Mouse (Mus musculus) liver, embryonic 11.5 days (tissue): Measurements from ENCODE around the gene Ccdc184. TPM values are rescaled to one million over a fixed set of nuclear protein-coding genes. Genes with fewer than 3 reads are reported as not detected.
A peak's percentile ranks its signal among the peaks of the same experiment; 100 is the strongest.

Experiments
- ATAC-seq: fragments of 200-750 bp; cut with Nextera tagmentation; replicated peaks from 2 replicates; pipeline ENCODE4 v1.8.0; 2017; ENCODE audit warnings: moderate number of reproducible peaks, mild to moderate bottlenecking, moderate TSS enrichment, moderate library complexity; ENCODE audit not compliant: low FRiP score
- DNase-seq: peaks from one replicate; pipeline ENCODE4 v3.0.0-alpha.2; 2017; ENCODE audit warnings: low spot score
- H3K27ac ChIP-seq: fragments of 300-500 bp; sonication (generic); 2 replicates; pipeline ENCODE4 v1.5.1; 2014; ENCODE audit warnings: mild to moderate bottlenecking, low read depth, low read length, control low read depth
- H3K27me3 ChIP-seq: fragments of 300-500 bp; sonication (generic); replicated peaks from 2 replicates; pipeline ENCODE4 v1.6.1; 2014; ENCODE audit warnings: low read length, mixed read lengths; ENCODE audit not compliant: control insufficient read depth, insufficient read depth
- H3K36me3 ChIP-seq: fragments of 300-500 bp; sonication (generic); 2 replicates; pipeline ENCODE4 v1.6.1; 2014; ENCODE audit warnings: mild to moderate bottlenecking, low read length, moderate library complexity, mixed read lengths; ENCODE audit not compliant: control insufficient read depth, insufficient read depth
- H3K4me1 ChIP-seq: fragments of 300-500 bp; sonication (generic); replicated peaks from 2 replicates; pipeline ENCODE4 v1.6.1; 2014; ENCODE audit warnings: low read length, mixed read lengths; ENCODE audit not compliant: control insufficient read depth, insufficient read depth
- H3K4me2 ChIP-seq: fragments of 300-500 bp; sonication (generic); 2 replicates; pipeline ENCODE4 v1.6.1; 2014; ENCODE audit warnings: mild to moderate bottlenecking, control low read depth, moderate library complexity
- H3K4me3 ChIP-seq: fragments of 300-500 bp; sonication (generic); 2 replicates; pipeline ENCODE4 v1.5.1; 2014; ENCODE audit warnings: low read depth, low read length, control low read depth
- H3K9ac ChIP-seq: fragments of 300-500 bp; sonication (generic); 2 replicates; pipeline ENCODE4 v1.6.1; 2014; ENCODE audit warnings: low read depth, low read length, control low read depth
- H3K9me3 ChIP-seq: fragments of 300-500 bp; sonication (generic); 2 replicates; pipeline ENCODE4 v1.6.1; 2016; ENCODE audit warnings: low read length, inconsistent platforms, mixed read lengths; ENCODE audit not compliant: control insufficient read depth
- WGBS: fragments of 180-500 bp; shearing (Covaris S2); extraction: QIAGEN DNeasy Blood & Tissue Kit; methylation state at CpG from one replicate; pipeline ENCODE4 v1.1.7; 2014; 5-methylcytosine and 5-hydroxymethylcytosine counted together
- polyA plus RNA-seq: library from polyadenylated mRNA; unstranded; fragments of >200 nt; fragmentation: Nextera tagmentation; extraction: Ambion mirVana; gene quantifications from 2 replicates; pipeline ENCODE4 v1.2.1, GENCODE M21; 2014

Gene Ccdc184
- polyA plus RNA-seq, 1 experiment from 2014 or later = not detected

DNA sequence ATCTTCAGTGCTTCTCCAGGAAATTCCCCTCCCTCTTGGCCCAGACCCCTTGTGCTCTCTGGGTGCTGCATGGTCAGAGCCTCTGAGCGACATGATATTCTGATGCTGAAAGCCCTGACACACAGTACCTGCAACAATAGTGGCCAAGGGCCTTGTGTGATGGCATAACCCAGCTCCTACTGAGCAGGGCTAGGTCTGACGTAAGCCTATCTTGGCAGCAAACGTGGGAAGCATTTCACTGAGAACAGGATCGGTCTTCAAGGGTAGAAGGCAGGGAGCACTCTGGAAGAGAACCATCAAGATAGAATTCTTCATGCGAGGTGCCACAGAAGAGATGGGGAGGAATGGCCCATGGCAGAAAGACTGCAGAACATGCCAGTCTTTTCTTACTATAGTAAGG lies 1.4 kb upstream of the Ccdc184 start, which contains the start of gene Asb8:
Gene Asb8 (minus strand): TSS at position 101 of the 400 bp plus-strand sequence.
- no peaks in the 10 kb centered on the region for H3K4me1 ChIP-seq
- no peak within 1 kb of the TSS for H3K9ac ChIP-seq
- WGBS = 68% methylated on average over 5 of the region's 5 CpGs
- H3K4me3 ChIP-seq = no peak within 1 kb of the TSS
- no peaks in the 10 kb centered on the region for H3K36me3 ChIP-seq
- no peak within 1 kb of the TSS for H3K4me2 ChIP-seq
- no peak within 1 kb of the TSS for H3K27ac ChIP-seq
- DNase-seq (no peak), ATAC-seq (no peak)
- peaks cover 63% of the 10 kb centered on the region for H3K27me3 ChIP-seq
- H3K9me3 ChIP-seq = no peaks in the 10 kb centered on the region

DNA sequence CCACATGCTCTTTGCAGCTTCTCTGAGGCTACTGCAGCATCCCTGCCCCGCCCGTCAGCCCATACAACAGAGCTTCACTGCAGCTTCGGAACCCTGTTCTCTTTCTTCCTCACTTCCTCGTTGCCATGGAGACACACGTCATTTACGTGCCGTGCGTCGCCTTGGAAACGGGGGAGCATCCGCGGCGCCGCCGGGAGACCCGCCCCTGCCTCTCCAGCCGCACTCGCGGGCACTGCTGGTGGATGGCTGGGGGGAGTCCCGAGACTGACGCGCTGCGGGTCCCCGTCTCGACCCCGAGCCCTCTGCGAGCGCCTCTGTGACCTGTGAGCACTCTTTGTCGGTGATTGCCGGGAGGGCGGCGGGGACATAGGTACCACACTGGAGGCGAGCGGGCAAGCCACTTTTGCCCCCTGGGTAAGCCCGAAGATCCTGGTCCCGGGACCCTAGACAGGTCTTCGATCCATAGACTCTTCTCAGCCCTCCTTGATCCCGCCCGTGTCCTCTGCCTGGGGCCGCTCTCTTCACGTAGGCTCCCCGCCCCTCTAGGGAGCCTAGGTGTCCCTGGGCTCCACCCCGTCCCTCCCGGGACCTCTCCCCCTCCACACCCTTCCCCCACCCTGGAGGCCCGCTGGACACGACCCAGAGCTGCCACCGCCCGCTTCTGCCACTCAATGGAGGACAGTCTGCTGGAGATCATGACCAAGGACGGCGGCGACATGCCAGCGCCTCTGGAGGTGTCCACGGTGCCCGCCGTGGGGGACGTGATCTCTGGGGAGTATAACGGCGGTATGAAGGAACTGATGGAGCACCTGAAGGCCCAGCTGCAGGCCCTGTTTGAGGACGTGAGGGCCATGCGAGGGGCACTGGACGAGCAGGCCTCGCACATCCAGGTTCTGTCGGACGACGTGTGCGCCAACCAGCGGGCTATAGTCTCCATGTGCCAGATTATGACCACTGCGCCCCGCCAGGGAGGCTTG lies 975 bp downstream of the Ccdc184 start:
- ATAC-seq = peak; percentile 18; the same call in 1 of the 2 replicates
- Histone ChIP-seq H3K4me2 (peak overlapping the region; percentile 57), H3K4me1 (no peaks in the 10 kb centered on the region), H3K9ac (no peak overlapping the region), H3K36me3 (no peaks in the 10 kb centered on the region), H3K9me3 (no peaks in the 10 kb centered on the region), H3K27me3 (peaks cover 79% of the 10 kb centered on the region), H3K4me3 (peak overlapping the region; percentile 38), H3K27ac (no peak overlapping the region)
- peak; percentile 63 for DNase-seq
- 3% methylated on average over 69 of the region's 69 CpGs for WGBS

DNA sequence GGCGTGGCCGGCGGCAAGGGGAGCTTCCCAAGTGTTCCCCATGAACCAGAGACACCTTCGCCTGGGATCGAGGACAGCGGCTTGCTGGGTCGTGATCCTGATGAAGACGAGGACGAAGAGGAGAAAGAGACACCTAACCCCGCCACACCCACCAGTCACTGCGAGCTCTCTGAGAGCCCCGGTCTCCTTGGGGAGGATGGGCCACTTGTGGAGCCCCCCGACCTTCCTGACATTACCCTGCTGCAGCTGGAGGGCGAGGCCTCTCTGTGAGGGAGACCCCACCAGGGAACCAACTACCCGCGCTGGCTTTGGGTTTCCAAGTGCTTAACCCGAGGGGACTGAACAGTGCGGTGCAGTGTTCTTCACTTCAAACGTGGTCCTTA lies 1.7 kb downstream of the Ccdc184 start:
- H3K4me3 ChIP-seq = no peak overlapping the region
- WGBS = 6% methylated on average over 19 of the region's 19 CpGs
- no peak overlapping the region for H3K9ac ChIP-seq
- H3K4me2 ChIP-seq = no peak overlapping the region
- no peaks in the 10 kb centered on the region for H3K9me3 ChIP-seq
- no peaks in the 10 kb centered on the region for H3K4me1 ChIP-seq
- H3K27ac ChIP-seq = no peak overlapping the region
- H3K36me3 ChIP-seq = no peaks in the 10 kb centered on the region
- ATAC-seq = no peak
- DNase-seq = no peak
- H3K27me3 ChIP-seq = peaks cover 80% of the 10 kb centered on the region

DNA sequence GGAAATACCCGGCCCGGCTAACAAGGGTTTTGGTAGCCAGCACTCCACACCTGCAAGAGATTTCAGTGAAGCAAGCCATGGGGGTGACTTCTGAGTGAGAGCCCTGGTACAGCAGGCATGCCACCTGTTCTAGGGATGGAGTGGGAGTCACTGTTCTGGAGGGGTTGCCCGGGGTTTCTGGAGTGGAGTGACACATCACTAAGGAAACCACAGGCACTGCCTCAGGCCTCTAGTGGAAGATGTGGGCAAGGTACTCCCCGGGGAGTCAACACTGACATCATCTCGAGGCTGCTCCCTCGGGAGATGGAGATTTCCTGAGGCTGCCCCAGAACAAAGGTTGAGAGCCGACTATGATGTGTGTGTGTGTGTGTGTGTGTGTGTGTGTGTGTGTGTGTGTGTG lies 3.4 kb downstream of the Ccdc184 start:
- WGBS = 38% methylated on average over 7 of the region's 7 CpGs
- no peaks in the 10 kb centered on the region for H3K36me3 ChIP-seq
- no peak overlapping the region for H3K9ac ChIP-seq
- no peaks in the 10 kb centered on the region for H3K9me3 ChIP-seq
- peaks cover 77% of the 10 kb centered on the region for H3K27me3 ChIP-seq
- no peak for ATAC-seq
- H3K4me1 ChIP-seq = no peaks in the 10 kb centered on the region
- H3K4me2 ChIP-seq = no peak overlapping the region
- no peak overlapping the region for H3K27ac ChIP-seq
- no peak overlapping the region for H3K4me3 ChIP-seq
- DNase-seq = no peak

DNA sequence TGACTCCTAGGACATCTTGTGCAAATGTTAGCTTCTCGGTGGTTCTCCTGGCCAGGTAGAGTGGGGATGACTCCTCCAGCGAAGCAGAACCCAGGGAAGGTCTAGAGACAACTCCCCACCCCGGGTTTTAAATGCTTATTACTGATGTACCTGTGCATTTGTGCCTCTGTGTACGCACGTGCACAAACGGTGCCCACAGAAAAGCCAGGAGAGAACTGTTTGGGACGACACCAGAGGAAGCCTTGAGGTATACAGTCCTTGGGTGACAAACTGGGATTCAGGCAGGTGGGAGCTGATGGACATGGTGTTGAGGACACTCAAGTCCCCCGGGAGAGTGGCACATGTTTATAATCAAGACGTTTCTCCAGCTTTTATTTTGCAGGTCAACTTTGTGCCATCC lies 4.0 kb downstream of the Ccdc184 start:
- Histone ChIP-seq H3K27me3 (peaks cover 73% of the 10 kb centered on the region), H3K9me3 (no peaks in the 10 kb centered on the region), H3K36me3 (no peaks in the 10 kb centered on the region), H3K9ac (no peak overlapping the region), H3K4me3 (no peak overlapping the region), H3K4me2 (no peak overlapping the region), H3K27ac (no peak overlapping the region), H3K4me1 (no peaks in the 10 kb centered on the region)
- no peak for ATAC-seq
- DNase-seq = no peak
- 62% methylated on average over 9 of the region's 9 CpGs for WGBS

DNA sequence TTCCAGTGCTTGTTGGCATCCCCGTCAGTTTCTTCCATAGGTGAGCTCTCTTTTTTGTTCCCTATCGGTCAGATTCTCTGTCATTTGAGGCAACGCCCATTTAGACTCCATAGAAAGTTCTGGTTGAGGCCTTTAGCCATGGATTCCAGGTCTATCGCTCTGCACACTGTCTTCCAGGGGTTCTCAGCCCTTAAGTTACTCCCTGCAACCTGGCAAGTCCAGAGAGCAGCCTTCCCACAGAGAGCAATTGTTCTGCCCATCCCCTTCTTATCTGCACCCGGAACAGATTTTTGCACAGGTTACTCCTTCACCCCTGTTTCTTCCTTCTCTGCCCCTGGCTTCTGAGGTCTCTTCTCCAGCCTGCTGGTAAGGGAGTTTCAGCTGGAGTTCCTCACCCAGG lies 5.2 kb downstream of the Ccdc184 start:
- DNase-seq (no peak), ATAC-seq (no peak)
- Histone ChIP-seq H3K4me2 (no peak overlapping the region), H3K27ac (no peak overlapping the region), H3K4me1 (no peaks in the 10 kb centered on the region), H3K9me3 (no peaks in the 10 kb centered on the region), H3K4me3 (no peak overlapping the region), H3K36me3 (no peaks in the 10 kb centered on the region), H3K27me3 (peaks cover 63% of the 10 kb centered on the region), H3K9ac (no peak overlapping the region)
- WGBS = 65% methylated on average over 5 of the region's 5 CpGs

DNA sequence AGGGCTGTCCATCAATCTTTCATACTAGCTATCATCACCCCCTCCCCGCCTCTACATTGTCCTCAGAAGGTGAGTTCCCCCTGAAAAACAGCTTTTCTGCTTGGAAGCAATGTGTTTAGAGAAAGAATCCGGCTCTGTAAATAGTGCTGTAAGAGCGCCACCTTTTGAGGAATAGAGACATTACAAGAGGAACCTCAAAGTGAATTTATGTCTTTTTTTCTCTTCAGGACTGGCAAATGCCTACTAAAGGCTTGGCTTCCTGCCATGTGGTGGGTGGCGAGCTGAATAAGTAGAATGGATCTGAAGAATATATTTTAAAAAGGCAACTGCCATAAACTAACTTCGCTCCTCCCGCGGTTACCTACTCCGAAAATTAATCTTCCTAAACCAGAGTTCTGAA lies 6.9 kb downstream of the Ccdc184 start:
- no peak for ATAC-seq
- no peaks in the 10 kb centered on the region for H3K36me3 ChIP-seq
- H3K4me2 ChIP-seq = no peak overlapping the region
- no peak for DNase-seq
- no peak overlapping the region for H3K27ac ChIP-seq
- peaks cover 51% of the 10 kb centered on the region for H3K27me3 ChIP-seq
- H3K9ac ChIP-seq = no peak overlapping the region
- no peak overlapping the region for H3K4me3 ChIP-seq
- WGBS = 43% methylated on average over 8 of the region's 8 CpGs
- H3K9me3 ChIP-seq = no peaks in the 10 kb centered on the region
- no peaks in the 10 kb centered on the region for H3K4me1 ChIP-seq

DNA sequence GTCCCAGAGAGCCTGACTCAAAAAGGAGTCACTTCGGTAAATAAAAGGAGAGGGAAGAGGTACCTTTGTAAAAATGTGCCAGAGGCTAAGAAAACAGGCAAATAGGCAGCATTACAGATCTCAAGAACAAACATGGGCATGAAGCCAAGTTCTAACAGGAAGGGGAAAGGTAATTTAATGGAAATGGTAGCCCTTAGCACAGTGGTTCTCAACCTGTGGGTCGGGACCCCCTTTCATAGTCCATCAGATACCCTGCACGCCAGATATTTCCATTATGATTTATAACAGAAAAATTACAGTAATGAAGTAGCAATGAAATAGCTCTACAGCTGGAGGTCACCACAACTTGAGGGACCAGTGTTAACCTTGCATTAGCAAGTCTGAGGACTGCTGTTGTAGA lies 10.4 kb downstream of the Ccdc184 start:
- 67% methylated on average over 3 of the region's 3 CpGs for WGBS
- H3K27me3 ChIP-seq = peaks cover 31% of the 10 kb centered on the region
- ATAC-seq (no peak), DNase-seq (no peak)
- no peak overlapping the region for H3K27ac ChIP-seq
- H3K9me3 ChIP-seq = no peaks in the 10 kb centered on the region
- no peak overlapping the region for H3K9ac ChIP-seq
- H3K4me1 ChIP-seq = no peaks in the 10 kb centered on the region
- no peaks in the 10 kb centered on the region for H3K36me3 ChIP-seq
- H3K4me3 ChIP-seq = no peak overlapping the region
- H3K4me2 ChIP-seq = no peak overlapping the region
